Mouse (Mus musculus) heart, adult 2 months (tissue): ENCODE measurements around the gene Efl1. TPM values are rescaled to one million over a fixed set of nuclear protein-coding genes. Genes with fewer than 3 reads are reported as not detected.

ENCODE experiments used
- DNase-seq, 2 experiments: peaks; one replicate each; pipeline ENCODE4 v3.0.0; 2021
- H3K27ac ChIP-seq: fragments of 200-600 bp; 2 replicates; pipeline ENCODE4 v1.8.1; 2022
- H3K27me3 ChIP-seq: fragments of 200-500 bp; 2 replicates; pipeline ENCODE4 v1.6.1; 2012; ENCODE audit warnings: mild to moderate bottlenecking, low read length, inconsistent platforms, mixed read lengths; ENCODE audit not compliant: control insufficient read depth, insufficient read depth
- H3K36me3 ChIP-seq: fragments of 200-500 bp; 2 replicates; pipeline ENCODE4 v1.6.1; 2012; ENCODE audit warnings: low read length, inconsistent platforms; ENCODE audit not compliant: control insufficient read depth, insufficient read depth
- H3K4me1 ChIP-seq: fragments of 200-500 bp; 2 replicates; pipeline ENCODE4 v1.6.1; 2011; ENCODE audit warnings: low read length; ENCODE audit not compliant: control insufficient read depth, insufficient read depth
- H3K4me3 ChIP-seq: fragments of 200-600 bp; 2 replicates; pipeline ENCODE4 v1.8.1; 2022
- H3K79me2 ChIP-seq: fragments of 200-500 bp; replicated peaks from 2 replicates; pipeline ENCODE4 v1.6.1; 2012; ENCODE audit warnings: mild to moderate bottlenecking, inconsistent platforms, low read length, moderate library complexity, mixed read lengths; ENCODE audit not compliant: control insufficient read depth, insufficient read depth
- H3K9ac ChIP-seq: fragments of 200-500 bp; 2 replicates; pipeline ENCODE4 v1.6.1; 2012; ENCODE audit warnings: low read depth, mild to moderate bottlenecking, control low read depth, inconsistent platforms, low read length, mixed read lengths
- CTCF ChIP-seq: fragments of 200-600 bp; IDR thresholded peaks from 2 replicates; pipeline ENCODE4 v1.8.1; 2022; ENCODE audit warnings: antibody characterized with exemption, mild to moderate bottlenecking, moderate library complexity
- EP300 ChIP-seq: fragments of 200-500 bp; IDR thresholded peaks from 2 replicates; pipeline ENCODE4 v1.6.1; 2011; ENCODE audit warnings: low read depth, low read length, control low read depth; ENCODE audit not compliant: insufficient read depth
- POLR2A ChIP-seq: fragments of 200-500 bp; IDR thresholded peaks from 2 replicates; pipeline ENCODE4 v1.6.1; 2011; ENCODE audit warnings: mild to moderate bottlenecking, low read depth, low read length, control low read depth; ENCODE audit not compliant: insufficient read depth
- WGBS: fragments of 180-500 bp; shearing (Covaris S2); methylation state at CpG from one replicate; pipeline ENCODE4 v1.1.7; 2018; 5-methylcytosine and 5-hydroxymethylcytosine counted together
- intact Hi-C: fragments of 180-260 bp; cut with DNase I; formaldehyde crosslinking; loops from one replicate; pipeline ENCODE4 v1.15.1; 2025
- long read RNA-seq: library from polyadenylated mRNA; stranded (forward); transcript quantifications from one replicate; pipeline ENCODE4 v2.0.0, GENCODE M21; 2021
- polyA plus RNA-seq: library from polyadenylated mRNA; depleted of rRNA; stranded (reverse); fragments of >200 nt; gene quantifications from 2 replicates; pipeline ENCODE4 v1.2.3, GENCODE M21; 2012; rRNA removed
- total RNA-seq, 2 experiments: library from RNA; stranded (reverse); gene quantifications; 2 replicates each; pipeline ENCODE4 v1.2.3; 2021

Efl1 gene
- total RNA-seq (1 to 10 TPM; 8.7 to 9.3 TPM), polyA plus RNA-seq (2.8 and 6.1 TPM in 2 replicates)
- long read RNA-seq, partial matches to known transcripts: 1 of 5 reads
- long read RNA-seq, other reads (novel, unspliced or antisense): 3 of 5 reads

GRCm38 (mm10) chr7:82648353-82649080, at the start of gene Efl1, which contains the start of gene Saxo2:
Gene Efl1, plus strand, starts transcription at chr7:82648614.
Gene Saxo2, minus strand, starts transcription at chr7:82648528.
- H3K27me3 ChIP-seq: no peaks in the 10 kb centered on the region
- intact Hi-C loops: no loop called here
- peak within 1 kb of the TSS; percentile 63 for H3K27ac ChIP-seq
- H3K9ac ChIP-seq: peak within 1 kb of the TSS; percentile 81
- H3K79me2 ChIP-seq: no peaks in the 10 kb centered on the region
- TF ChIP-seq CTCF (no peak), POLR2A (0 out of 2 replicates have a peak, but pooled peaks have one; percentile 38), EP300 (no peak)
- under 1% methylated on average over 46 of the region's 46 CpGs for WGBS
- peak; percentile 94 for DNase-seq
- H3K36me3 ChIP-seq: no peaks in the 10 kb centered on the region
- peak within 1 kb of the TSS; percentile 69 for H3K4me3 ChIP-seq
- peaks cover 3% of the 10 kb centered on the region for H3K4me1 ChIP-seq

- DNase-seq: no peak
- no peaks in the 10 kb centered on the region for H3K79me2 ChIP-seq
- TF ChIP-seq POLR2A (no peak), EP300 (no peak), CTCF (no peak)
- no peaks in the 10 kb centered on the region for H3K27me3 ChIP-seq
- no peak overlapping the region for H3K27ac ChIP-seq
- H3K9ac ChIP-seq: no peak overlapping the region
- WGBS: 52% methylated on average over 4 of the region's 4 CpGs
- no peaks in the 10 kb centered on the region for H3K36me3 ChIP-seq
- H3K4me3 ChIP-seq: no peak overlapping the region
- intact Hi-C loops: no loop called here
- no peaks in the 10 kb centered on the region for H3K4me1 ChIP-seq
Observed at GRCm38 (mm10) chr7:82602008-82602407, 46.4 kb upstream of the Efl1 start.

- intact Hi-C loops: no loop called here
- no peak overlapping the region for H3K4me3 ChIP-seq
- WGBS: 85% methylated on average over 6 of the region's 6 CpGs
- H3K27ac ChIP-seq: no peak overlapping the region
- no peak overlapping the region for H3K9ac ChIP-seq
- no peaks in the 10 kb centered on the region for H3K27me3 ChIP-seq
- no peaks in the 10 kb centered on the region for H3K79me2 ChIP-seq
- no peaks in the 10 kb centered on the region for H3K4me1 ChIP-seq
- no peak for DNase-seq
- TF ChIP-seq CTCF (no peak), POLR2A (no peak), EP300 (no peak)
- no peaks in the 10 kb centered on the region for H3K36me3 ChIP-seq
Observed at GRCm38 (mm10) chr7:82605425-82605824, 43.0 kb upstream of the Efl1 start.

GRCm38 (mm10) chr7:82609629-82610028, 38.8 kb upstream of the Efl1 start:
- intact Hi-C loops: no loop called here
- Histone ChIP-seq H3K36me3 (no peaks in the 10 kb centered on the region), H3K4me3 (no peak overlapping the region), H3K27me3 (no peaks in the 10 kb centered on the region), H3K9ac (no peak overlapping the region), H3K79me2 (no peaks in the 10 kb centered on the region), H3K4me1 (no peaks in the 10 kb centered on the region), H3K27ac (no peak overlapping the region)
- DNase-seq: no peak
- 53% methylated on average over 3 of the region's 3 CpGs for WGBS
- TF ChIP-seq EP300 (no peak), CTCF (peak; percentile 43)

- Histone ChIP-seq H3K27me3 (no peaks in the 10 kb centered on the region), H3K9ac (no peak overlapping the region), H3K27ac (no peak overlapping the region), H3K4me3 (no peak overlapping the region), H3K4me1 (no peaks in the 10 kb centered on the region), H3K36me3 (no peaks in the 10 kb centered on the region), H3K79me2 (no peaks in the 10 kb centered on the region)
- 14% methylated on average over 7 of the region's 7 CpGs for WGBS
- peak in 1 of 2 experiments; percentile 54 for DNase-seq
- TF ChIP-seq CTCF (no peak), POLR2A (no peak), EP300 (no peak)
- intact Hi-C loops: no loop called here
Observed at GRCm38 (mm10) chr7:82625342-82625741, 23.1 kb upstream of the Efl1 start.

GRCm38 (mm10) chr7:82647183-82647582, 1.2 kb upstream of the Efl1 start:
- H3K4me3 ChIP-seq: no peak overlapping the region
- TF ChIP-seq CTCF (no peak), EP300 (no peak), POLR2A (no peak)
- no peaks in the 10 kb centered on the region for H3K79me2 ChIP-seq
- H3K4me1 ChIP-seq: peaks cover 3% of the 10 kb centered on the region
- DNase-seq: no peak
- no peaks in the 10 kb centered on the region for H3K36me3 ChIP-seq
- H3K27me3 ChIP-seq: no peaks in the 10 kb centered on the region
- no peak overlapping the region for H3K27ac ChIP-seq
- intact Hi-C loops: no loop called here
- WGBS: 89% methylated on average over 3 of the region's 3 CpGs
- no peak overlapping the region for H3K9ac ChIP-seq
